15 mouse cellular contexts compared by ENCODE assay signal in genomic region chr2:34603653-34604214, GRCm38 (mm10).
DNase-seq lines count a peak whose midpoint lies in the region; ATAC-seq and TF ChIP-seq lines count a peak whose summit lies in the region.
"Had no signal": no experiment of that assay in that cellular context is flagged by ENCODE, and none has a peak within 500 bp of the region (broad histone marks: within the 10 kb centered on the region; RNA-seq: fewer than 3 reads in every experiment).

No protein-coding gene starts in this region.

- no peaks in the 10 kb centered on the region for H3K9me3 ChIP-seq in hindbrain, embryonic 10.5 days
- H3K9me3 ChIP-seq in hindbrain, postnatal 0 days (ENCODE audit: low read length), result no peaks in the 10 kb centered on the region
- no peaks in the 10 kb centered on the region for H3K9me3 ChIP-seq in hindbrain, embryonic 15.5 days
- H3K9me3 ChIP-seq in neural tube, embryonic 13.5 days, result no peaks in the 10 kb centered on the region
- H3K9me3 ChIP-seq: heart, embryonic 15.5 days had no signal

- TF ChIP-seq CTCF in hindbrain, postnatal 0 days (IDR thresholded peaks at IDR 0.05; ENCODE audit: low read depth), result no peak

- DNase-seq in hindbrain, embryonic 10.5 days (ENCODE audit: low spot score), result peak; percentile 31
- no peak for DNase-seq in hindbrain, postnatal 0 days (ENCODE audit: low spot score)
- DNase-seq in embryo, embryonic 9.5 days (ENCODE audit: extremely low spot score), result peak; percentile 46
- DNase-seq in layer of hippocampus, adult 8-10 months (ENCODE audit: low spot score in 2 of 2), result no peak
- DNase-seq in T-cell, adult 2 months (ENCODE audit: low spot score), result no peak
- DNase-seq: cerebellum, adult 11 months; forebrain, postnatal 0 days; gastrocnemius, postnatal 10 days; kidney, postnatal 4 days; right cerebral cortex, adult 18-20 months had no signal

- no peak overlapping the region for H3K4me2 ChIP-seq in hindbrain, postnatal 0 days (ENCODE audit: low read depth, low read length)
- H3K4me2 ChIP-seq in hindbrain, embryonic 15.5 days, result no peak overlapping the region
- no peak overlapping the region for H3K4me2 ChIP-seq in neural tube, embryonic 13.5 days
- H3K4me2 ChIP-seq: heart, embryonic 15.5 days; liver, embryonic 11.5 days had no signal

- peak overlapping the region; percentile 74 for H3K27ac ChIP-seq in hindbrain, embryonic 10.5 days
- no peak overlapping the region for H3K27ac ChIP-seq in hindbrain, postnatal 0 days
- no peak overlapping the region for H3K27ac ChIP-seq in hindbrain, embryonic 15.5 days (replicated peaks)
- H3K27ac ChIP-seq in neural tube, embryonic 13.5 days (replicated peaks), result peak overlapping the region; percentile 33
- H3K27ac ChIP-seq: heart, embryonic 15.5 days had no signal

- H3K9ac ChIP-seq in hindbrain, postnatal 0 days (replicated peaks; ENCODE audit: low read length), result no peak overlapping the region
- no peak overlapping the region for H3K9ac ChIP-seq in hindbrain, embryonic 15.5 days
- H3K9ac ChIP-seq in neural tube, embryonic 13.5 days, result peak overlapping the region; percentile 34; the same call in 1 of the 2 replicates
- H3K9ac ChIP-seq: forebrain, postnatal 0 days; heart, embryonic 15.5 days had no signal

- ATAC-seq in hindbrain, postnatal 0 days, result no peak
- ATAC-seq in hindbrain, embryonic 15.5 days (ENCODE audit: low FRiP score, low read depth), result peak; percentile 27; the same call in 1 of the 2 replicates
- peak; percentile 78 for ATAC-seq in neural tube, embryonic 13.5 days (ENCODE audit: low read depth)
- ATAC-seq: forebrain, postnatal 0 days; intestine, embryonic 16.5 days had no signal

- H3K4me1 ChIP-seq in hindbrain, embryonic 10.5 days (replicated peaks), result peaks cover 62% of the 10 kb centered on the region
- no peaks in the 10 kb centered on the region; the same call in 1 of the 2 replicates for H3K4me1 ChIP-seq in hindbrain, postnatal 0 days (ENCODE audit: insufficient read depth, low read length)
- H3K4me1 ChIP-seq in hindbrain, embryonic 15.5 days (replicated peaks), result peaks cover 37% of the 10 kb centered on the region
- peaks cover 47% of the 10 kb centered on the region for H3K4me1 ChIP-seq in neural tube, embryonic 13.5 days (replicated peaks)

- H3K36me3 ChIP-seq in hindbrain, embryonic 10.5 days, result peaks cover 22% of the 10 kb centered on the region
- no peaks in the 10 kb centered on the region; the same call in 1 of the 2 replicates for H3K36me3 ChIP-seq in hindbrain, postnatal 0 days (ENCODE audit: insufficient read depth, low read length)
- H3K36me3 ChIP-seq in hindbrain, embryonic 15.5 days, result no peaks in the 10 kb centered on the region
- peaks cover 6% of the 10 kb centered on the region for H3K36me3 ChIP-seq in neural tube, embryonic 13.5 days

- no peak overlapping the region for H3K4me3 ChIP-seq in hindbrain, embryonic 10.5 days
- no peak overlapping the region for H3K4me3 ChIP-seq in hindbrain, postnatal 0 days (ENCODE audit: low read length)
- no peak overlapping the region for H3K4me3 ChIP-seq in hindbrain, embryonic 15.5 days
- no peak overlapping the region for H3K4me3 ChIP-seq in neural tube, embryonic 13.5 days
- H3K4me3 ChIP-seq: heart, embryonic 15.5 days had no signal

- H3K27me3 ChIP-seq in hindbrain, embryonic 10.5 days (ENCODE audit: insufficient read depth, poor library complexity, severe bottlenecking), result peaks cover 8% of the 10 kb centered on the region
- H3K27me3 ChIP-seq in hindbrain, postnatal 0 days (ENCODE audit: insufficient read depth, low read length), result no peaks in the 10 kb centered on the region
- H3K27me3 ChIP-seq in hindbrain, embryonic 15.5 days, result no peaks in the 10 kb centered on the region
- no peaks in the 10 kb centered on the region for H3K27me3 ChIP-seq in neural tube, embryonic 13.5 days
- H3K27me3 ChIP-seq: heart, embryonic 15.5 days had no signal

- WGBS in hindbrain, embryonic 10.5 days, result 50% methylated on average over 14 of the region's 14 CpGs
- WGBS in hindbrain, postnatal 0 days, result 41% methylated on average over 14 of the region's 14 CpGs
- 28% methylated on average over 14 of the region's 14 CpGs for WGBS in hindbrain, embryonic 15.5 days
- WGBS in neural tube, embryonic 13.5 days, result 19% methylated on average over 14 of the region's 14 CpGs

Comparison
In these comparisons a context has a peak if more than half of its experiments do, and no peak if none do; other contexts are left out.
1. DNase-seq: peak in hindbrain, embryonic 10.5 days (single experiment) and embryo, embryonic 9.5 days (single experiment); none in hindbrain, postnatal 0 days (single experiment), layer of hippocampus, adult 8-10 months (0 of 2) and T-cell, adult 2 months (single experiment).
2. H3K27ac ChIP-seq: peak in hindbrain, embryonic 10.5 days (single experiment) and neural tube, embryonic 13.5 days (single experiment); none in hindbrain, postnatal 0 days (single experiment) and hindbrain, embryonic 15.5 days (single experiment).